Mouse (Mus musculus): ENCODE data around the gene Rxfp3.
A peak's percentile ranks its signal among the peaks of the same experiment; 100 is the strongest.

Gene Rxfp3

GRCm38 (mm10) chr15:11037711-11038110, at the start of gene Rxfp3:
Rxfp3 (minus strand) TSS chr15:11037991.
- DNase-seq (ENCODE audit: low spot score), result no peak

GRCm38 (mm10) chr15:11084993-11085365, 47.2 kb upstream of the Rxfp3 start:
- DNase-seq (ENCODE audit: low spot score), result no peak

- DNase-seq (ENCODE audit: low spot score), result no peak
Measured at GRCm38 (mm10) chr15:11084241-11084992, 46.6 kb upstream of the Rxfp3 start.

DNA sequence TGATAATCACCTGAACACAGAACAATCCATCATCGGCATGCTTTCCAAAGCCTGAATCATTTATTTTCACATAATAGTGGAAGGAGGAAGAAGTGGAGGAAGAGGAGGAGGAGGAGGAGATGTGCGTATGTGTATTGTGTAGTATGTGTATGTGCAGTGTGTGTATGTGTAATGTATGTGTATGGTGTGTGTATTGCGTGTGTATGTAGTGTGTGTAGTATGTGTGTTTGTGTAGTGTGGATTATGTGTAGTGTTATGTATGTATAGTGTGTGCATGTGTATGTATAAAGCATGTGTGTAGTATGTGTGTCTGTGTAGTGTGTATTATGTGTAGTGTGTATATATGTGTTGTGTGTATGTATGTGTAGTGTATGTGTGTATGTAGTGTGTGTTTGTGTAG, 45.9 kb upstream of the Rxfp3 start:
- no peak for DNase-seq (ENCODE audit: low spot score)

DNA sequence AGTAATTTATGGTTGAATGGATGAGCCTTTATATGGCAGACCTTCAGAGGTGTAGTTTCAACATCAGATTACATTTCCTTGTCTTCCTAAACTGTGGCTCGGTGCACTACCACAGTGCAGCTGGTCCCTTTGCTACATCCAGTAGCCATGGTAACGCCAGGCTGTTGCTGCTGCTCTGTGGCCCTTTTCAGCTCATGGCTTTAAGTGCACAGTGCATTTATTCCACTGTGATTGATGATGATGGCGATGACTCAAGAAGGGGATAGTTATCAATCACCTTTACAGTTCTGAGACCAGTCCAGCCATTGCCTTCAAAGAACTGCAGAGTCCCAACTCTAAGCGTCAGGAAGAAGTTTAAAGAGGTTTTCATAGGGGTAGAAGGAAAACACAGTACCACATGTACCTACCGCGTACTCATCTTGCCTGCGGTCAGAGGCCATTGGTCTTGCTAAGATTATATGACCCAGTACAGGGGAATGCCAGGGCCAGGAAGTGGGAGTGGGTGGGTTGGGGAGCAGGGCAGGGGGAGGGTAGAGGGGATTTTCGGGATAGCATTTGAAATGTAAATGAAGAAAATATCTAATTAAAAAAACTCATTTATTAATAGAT, 45.3 kb upstream of the Rxfp3 start:
- DNase-seq (ENCODE audit: low spot score), result no peak

- no peak for DNase-seq (ENCODE audit: low spot score)
Measured at GRCm38 (mm10) chr15:11075726-11076361, 38.1 kb upstream of the Rxfp3 start.

DNA sequence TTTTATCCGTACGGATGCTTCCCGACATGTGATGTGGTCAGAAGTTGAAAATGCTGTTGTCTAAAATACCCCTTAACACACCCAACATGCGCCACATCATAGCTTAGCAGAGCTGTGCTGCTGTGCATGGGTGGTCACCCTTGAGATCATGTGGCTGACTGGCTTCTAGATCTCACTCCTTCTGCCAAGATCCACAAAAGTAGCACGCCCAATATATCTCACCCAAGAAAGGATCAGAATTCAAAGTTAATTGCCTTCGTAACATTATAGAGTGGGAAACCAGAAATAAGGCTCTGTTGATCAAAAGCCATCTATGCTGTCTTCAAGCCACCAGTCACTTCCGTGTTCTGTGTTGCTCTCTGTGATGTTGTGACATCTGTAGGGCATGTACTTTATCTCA, 30.1 kb upstream of the Rxfp3 start:
- no peak for DNase-seq (ENCODE audit: low spot score)

GRCm38 (mm10) chr15:11066299-11066698, 28.5 kb upstream of the Rxfp3 start:
- DNase-seq (ENCODE audit: low spot score), result no peak

- DNase-seq (ENCODE audit: low spot score), result no peak
Measured at GRCm38 (mm10) chr15:11065528-11066171, 27.9 kb upstream of the Rxfp3 start.

DNA sequence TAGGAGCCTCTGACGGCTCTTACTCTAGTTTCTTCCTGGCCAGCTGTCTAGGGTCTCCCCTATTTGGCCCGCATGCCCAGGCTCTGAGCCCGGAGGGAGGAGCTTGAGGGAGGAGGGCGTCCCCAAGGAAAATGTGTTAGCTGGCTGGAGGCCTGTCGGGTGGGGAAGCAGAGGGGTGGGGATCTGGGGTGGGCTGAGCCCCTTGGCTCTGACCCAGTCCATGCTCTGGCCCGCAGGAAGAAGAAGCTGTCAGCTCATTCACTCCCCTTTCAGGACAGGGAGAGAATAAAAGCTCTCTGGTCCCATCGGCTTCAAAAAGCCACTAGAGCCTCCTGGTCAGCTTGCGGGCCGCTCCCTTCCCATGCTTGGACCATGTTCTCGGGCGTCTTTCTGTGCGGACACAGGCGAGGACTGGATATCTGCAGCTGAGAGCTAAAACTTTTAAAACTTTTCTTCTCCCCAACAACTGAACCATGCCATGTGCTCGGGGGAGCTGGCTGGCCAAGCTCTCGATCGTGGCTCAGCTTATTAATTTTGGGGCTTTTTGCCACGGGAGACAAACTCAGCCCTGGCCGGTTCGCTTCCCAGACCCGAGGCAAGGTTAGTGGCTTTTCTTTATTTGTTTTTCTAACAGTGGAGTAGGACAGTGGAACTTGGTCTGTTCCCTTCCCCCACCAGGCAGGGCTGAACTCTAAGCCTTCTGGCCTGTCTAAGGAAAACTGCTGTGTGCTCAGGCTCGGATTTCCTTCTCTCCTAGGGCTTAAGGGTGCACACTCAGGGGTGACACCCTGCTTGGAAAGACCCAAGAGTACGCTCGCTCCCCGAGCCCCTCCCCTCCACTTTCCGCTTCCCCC, 27.0 kb upstream of the Rxfp3 start, which contains the start of gene Adamts12:
Adamts12 (plus strand) TSS at position 233 of the 854 bp plus-strand sequence.
- DNase-seq (ENCODE audit: low spot score), result no peak

DNA sequence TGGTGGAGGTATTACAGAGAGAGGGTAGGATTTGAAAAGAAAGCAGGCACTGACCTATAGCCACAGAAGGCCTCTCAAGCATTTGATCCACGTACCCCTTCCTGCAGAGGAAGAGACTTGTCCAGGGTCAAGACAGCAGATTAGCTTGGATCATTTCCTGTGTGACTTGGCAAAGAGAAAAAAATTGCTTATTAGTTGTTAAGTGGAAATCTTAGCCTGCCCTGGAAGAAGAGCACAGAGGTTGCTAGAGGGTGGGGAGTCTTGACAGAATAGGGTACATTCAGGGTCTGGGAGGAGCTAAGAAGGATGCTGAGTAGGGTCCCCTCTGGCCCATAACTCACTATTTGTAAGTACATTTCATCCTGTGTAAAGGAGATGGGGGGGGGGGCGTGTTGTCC, 26.4 kb upstream of the Rxfp3 start:
- DNase-seq (ENCODE audit: low spot score), result no peak

DNA sequence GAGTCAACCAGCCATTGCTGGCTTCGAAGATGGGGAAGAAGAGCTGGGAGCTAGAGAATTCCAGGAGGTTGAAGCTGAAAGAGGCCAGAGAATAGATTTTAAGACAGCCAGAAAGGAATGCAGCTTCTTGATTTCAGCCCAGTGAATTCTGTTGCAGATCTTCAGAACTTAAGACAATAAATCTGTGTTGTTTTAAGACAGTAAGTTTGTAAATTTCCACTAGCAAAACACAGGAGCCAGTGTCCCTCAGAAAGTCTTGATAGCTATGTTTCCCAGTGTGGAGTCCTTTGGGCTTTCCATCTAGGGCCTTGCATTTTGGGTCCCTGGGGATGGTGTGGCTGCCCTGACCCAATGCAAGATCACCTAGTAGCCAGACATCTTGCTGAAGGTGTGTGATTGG, 25.1 kb upstream of the Rxfp3 start:
- DNase-seq (ENCODE audit: low spot score), result no peak

DNA sequence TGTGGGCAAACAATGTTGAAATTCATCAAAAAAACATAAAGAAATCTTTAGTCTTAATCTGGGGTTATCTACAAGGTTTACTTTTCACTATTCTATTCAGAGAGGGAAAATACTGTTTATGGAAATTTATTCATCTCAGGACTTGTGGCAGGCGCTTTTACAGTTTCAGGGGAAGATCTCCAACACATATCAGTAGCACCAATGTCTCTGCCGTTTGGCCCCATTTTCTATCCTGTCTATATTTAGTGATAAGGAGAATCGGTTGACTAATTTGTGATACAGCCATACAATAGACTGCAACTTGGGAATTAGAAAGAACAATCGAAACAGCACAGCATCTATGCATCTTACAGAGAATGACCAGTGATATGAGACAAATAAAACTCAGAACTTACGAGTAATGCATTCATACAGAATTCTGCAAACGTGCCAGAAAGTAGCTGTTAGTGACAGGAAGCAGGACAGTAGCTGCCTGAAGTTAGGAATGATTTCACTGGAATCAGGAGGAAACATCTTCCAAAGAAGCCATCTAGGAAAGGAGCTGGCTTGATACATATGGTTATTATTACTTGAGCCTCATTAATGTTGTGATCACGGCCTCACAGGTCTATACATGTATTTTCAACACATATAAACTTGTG, 16.8 kb upstream of the Rxfp3 start:
- DNase-seq (ENCODE audit: low spot score), result no peak

DNA sequence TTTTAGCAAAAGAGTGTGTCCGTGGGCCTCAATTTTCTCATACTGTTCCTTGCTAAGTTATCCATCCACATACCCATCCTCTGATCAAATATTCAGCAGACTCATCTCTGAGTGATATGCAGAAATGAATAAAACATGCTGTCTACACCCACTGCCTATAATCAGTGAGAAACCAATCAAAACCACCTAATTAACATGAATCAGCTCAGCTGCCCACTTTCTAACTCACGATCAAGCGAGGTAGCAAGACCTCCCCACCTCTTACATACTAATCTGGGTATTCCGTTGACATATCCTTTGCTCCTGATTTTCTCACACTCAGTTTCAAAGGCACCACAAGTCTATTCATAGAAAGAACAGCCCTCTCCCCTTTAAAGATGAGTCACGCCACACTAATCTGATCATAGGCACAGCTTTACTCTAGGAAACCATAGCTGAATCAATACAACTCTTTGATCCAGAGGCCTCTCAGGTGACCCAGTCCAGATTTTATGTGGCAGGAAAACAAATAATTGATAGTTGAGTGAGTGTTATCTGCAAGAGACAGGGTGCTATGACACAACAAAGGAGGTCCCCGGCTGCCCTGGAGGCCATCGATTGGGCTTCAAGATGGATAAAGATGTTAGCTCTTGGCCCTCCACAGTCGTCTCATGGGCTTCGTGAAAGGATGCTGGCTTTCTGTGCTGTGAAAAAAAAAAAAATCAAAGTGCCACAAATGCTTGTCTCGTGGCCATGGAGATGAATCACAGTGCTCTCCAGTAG, 16.1 kb upstream of the Rxfp3 start:
- DNase-seq (ENCODE audit: low spot score), result no peak

DNA sequence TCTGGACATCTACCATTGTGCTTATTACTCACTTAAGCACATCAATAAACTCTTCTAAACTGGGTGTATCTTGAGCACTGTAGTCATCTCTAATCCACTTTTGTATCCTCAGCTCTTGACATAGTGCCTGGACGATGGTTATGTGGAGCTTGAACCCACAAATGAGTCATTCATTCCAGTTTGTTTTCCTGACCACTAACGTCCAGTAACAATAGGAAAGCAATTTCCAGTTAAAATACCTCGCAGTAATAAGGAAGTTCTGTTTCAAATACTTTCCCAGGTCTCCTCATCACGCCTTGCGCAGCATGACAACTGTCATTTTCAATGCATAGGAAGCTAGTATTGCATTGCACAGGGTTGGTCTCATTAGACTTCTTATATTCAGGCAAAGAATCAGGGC, 5.0 kb upstream of the Rxfp3 start:
- DNase-seq (ENCODE audit: low spot score), result no peak

GRCm38 (mm10) chr15:11041229-11041628, 3.4 kb upstream of the Rxfp3 start:
- DNase-seq (ENCODE audit: low spot score), result no peak

- DNase-seq (ENCODE audit: low spot score), result no peak
Measured at GRCm38 (mm10) chr15:11040067-11040466, 2.3 kb upstream of the Rxfp3 start.

- DNase-seq (ENCODE audit: low spot score), result peak; percentile 74
Measured at GRCm38 (mm10) chr15:11038476-11038875, 685 bp upstream of the Rxfp3 start.

- no peak for DNase-seq (ENCODE audit: low spot score)
Measured at GRCm38 (mm10) chr15:11037376-11037695, 455 bp downstream of the Rxfp3 start.

DNA sequence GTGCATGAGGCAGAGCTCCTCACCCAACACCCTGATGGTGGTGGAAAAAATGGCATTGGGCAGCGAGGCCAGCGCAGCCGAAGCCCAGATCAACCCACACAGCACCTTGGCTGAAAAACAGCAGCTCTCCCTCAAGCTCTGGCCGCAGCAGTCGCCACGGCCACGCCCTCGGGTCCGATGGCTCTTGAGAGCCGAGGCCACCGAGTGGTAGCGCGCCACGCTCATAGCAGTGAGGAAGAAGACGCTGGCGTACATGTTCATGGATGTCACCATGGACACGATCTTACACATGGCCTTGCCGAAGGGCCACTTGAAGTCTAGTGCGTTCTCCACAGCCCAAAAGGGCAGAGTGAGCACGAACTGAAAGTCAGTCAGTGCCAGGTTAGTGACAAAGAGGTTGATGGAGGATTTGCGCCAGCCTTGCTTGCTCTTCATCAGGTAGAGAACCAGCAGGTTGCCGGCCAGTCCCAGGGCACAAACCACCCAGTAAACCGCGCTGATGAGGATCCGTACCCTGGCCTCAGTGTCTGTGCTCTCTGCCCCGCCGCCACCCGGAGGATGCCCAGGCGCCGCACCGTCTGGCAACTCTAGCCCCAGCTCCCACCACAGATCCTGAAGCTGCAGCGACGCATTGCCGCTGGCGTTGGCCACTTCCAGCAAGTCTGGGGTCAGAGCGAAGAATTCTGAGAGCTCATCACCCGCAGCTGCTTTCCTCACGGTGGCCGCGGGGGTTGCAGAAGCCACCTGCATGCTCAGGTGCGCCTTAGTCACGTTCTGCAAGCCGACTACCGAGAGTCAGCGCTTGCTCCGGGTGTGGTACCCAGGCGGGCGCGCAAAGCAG, 1.0 kb downstream of the Rxfp3 start:
- DNase-seq (ENCODE audit: low spot score), result no peak
